Mouse (Mus musculus): Measurements from ENCODE around the gene Frmd4a.

Gene Frmd4a

DNA sequence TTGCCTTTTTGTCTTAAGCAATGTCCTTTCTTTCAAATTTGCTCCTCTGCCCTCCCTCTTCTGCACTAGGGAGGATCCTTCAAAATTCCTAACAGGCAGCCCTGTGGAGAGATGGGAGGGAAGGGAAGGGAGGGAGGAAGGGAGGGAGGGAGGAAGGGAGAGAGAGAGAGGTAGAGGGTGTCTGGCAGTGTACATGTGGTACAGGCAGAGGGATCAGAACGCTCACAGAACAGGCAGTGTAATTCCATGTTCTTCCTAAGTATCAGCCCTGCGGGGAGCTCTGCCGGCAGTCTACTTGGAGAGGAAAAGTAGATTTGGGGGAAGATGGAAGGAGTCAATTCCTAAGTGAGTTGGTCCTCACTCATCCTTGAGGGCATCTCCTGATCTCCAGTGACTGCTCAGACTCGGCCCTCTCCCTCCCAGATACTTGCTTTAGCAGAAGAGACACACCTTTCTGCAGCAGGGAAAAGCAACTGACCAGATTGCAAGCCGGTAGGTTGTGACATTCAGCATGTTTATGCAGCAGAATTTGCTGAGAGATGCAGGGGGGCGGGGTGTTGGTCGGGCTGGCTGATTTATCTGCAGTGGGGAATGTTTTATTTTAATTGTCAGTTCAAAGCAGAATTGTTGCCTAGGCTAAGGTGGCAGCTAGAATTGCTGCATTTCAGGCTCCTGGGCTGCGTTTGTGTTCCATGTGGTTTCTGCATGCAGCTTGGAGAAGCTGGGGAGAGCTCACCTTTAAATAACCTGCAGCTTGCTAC lies at the start of gene Frmd4a:
TSS of gene Frmd4a (plus strand) at position 190 of the 761 bp plus-strand sequence.
- DNase-seq (ENCODE audit: low spot score), result no peak

DNA sequence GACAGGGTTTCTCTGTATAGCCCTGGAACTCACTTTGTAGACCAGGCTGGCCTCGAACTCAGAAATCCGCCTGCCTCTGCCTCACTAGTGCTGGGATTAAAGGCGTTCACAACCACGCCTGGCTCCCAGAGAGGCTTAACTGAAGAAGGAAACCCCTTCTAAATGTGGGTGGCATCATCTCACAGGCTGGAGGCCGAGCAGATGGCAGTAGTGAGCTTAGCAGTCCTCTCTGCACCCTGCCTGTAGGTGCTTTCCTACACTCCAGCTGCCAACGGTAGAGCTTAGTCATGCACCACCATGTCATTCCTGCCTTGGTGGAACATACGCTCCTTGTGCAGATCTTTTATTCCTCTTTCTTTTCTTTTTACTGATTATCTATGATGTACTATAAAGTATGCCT lies 28.6 kb upstream of the Frmd4a start:
- no peak for DNase-seq (ENCODE audit: low spot score)

DNA sequence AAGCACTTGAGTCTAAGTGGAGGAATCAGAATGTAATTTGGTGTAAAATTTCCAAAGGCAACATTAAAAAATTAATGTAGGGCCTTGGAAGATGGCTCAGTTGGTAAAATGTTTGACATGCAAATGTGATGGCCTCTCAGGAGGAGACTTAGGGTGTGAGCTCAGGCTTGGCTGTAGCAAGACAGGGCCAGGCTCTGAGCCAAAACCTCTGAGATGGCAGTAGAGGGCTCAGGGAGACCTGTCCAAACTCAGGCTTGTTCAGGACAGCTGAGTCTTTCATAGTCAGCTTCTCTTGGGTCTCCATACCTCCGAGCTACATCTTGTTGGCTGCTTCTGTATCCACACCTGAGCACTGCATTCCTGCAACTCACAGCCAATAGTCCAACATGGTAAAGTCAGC lies 27.1 kb upstream of the Frmd4a start:
- no peak for DNase-seq (ENCODE audit: low spot score)

DNA sequence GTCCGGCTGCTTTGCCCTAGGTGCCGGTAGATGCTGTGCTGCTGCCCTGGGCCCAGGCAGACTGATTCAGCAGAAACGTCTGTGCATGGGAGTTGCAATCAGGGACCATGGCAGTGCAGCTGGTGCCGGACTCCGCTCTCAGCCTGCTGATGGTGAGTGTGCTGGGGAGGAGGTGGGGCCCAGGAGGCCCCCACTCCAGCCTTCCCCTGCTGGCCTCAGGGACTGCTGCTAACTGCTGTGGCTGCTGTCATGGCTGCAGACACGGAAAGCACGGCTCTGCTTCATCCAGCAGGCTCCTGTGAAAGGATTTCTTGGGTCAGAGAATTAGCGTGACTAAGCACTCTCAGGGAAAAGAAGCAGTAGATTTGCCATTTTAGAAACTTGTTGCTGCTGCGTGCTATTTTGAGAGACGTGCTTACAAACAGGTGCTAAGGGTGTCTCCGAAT lies 937 bp downstream of the Frmd4a start:
- peak; percentile 8 for DNase-seq (ENCODE audit: low spot score)

DNA sequence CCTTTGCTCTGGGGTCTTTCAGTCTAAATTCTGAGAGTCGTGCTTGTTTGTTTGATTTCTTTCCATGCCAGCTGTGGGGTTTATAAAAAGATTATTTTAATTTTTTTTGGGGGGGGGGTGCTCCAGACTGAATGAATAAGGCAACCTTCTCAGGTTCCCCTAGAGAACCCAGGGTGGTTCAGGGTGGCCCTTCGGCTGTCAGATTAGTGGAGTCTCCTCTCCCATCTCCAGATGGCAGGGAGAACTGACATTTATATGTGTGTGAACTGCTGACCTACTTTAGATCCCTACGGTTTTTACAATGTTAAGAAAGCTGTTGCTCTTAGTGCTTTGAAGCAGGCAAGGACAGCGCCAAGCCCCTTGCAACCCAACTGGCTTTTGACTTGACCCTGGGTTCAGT lies 1.4 kb downstream of the Frmd4a start:
- no peak for DNase-seq (ENCODE audit: low spot score)

DNA sequence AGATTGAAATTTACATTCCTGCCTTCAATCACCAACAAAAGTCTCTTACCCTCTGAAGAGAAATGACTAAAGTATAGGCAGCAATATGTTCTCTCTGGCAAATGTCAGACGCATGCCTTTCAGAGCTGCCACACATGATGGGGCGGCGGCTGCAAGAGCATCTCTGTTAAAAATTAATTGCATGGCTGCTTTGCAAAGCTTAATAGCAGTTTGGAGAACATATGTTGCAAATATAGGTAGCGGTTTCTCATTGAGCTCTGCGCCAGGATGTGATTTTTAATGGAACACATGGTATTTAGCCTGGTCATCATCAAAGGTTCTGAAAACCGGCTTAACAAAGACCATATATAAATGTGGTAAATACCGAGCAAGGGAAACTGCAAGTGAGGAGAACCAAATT lies 7.4 kb downstream of the Frmd4a start:
- DNase-seq (ENCODE audit: low spot score), result no peak

DNA sequence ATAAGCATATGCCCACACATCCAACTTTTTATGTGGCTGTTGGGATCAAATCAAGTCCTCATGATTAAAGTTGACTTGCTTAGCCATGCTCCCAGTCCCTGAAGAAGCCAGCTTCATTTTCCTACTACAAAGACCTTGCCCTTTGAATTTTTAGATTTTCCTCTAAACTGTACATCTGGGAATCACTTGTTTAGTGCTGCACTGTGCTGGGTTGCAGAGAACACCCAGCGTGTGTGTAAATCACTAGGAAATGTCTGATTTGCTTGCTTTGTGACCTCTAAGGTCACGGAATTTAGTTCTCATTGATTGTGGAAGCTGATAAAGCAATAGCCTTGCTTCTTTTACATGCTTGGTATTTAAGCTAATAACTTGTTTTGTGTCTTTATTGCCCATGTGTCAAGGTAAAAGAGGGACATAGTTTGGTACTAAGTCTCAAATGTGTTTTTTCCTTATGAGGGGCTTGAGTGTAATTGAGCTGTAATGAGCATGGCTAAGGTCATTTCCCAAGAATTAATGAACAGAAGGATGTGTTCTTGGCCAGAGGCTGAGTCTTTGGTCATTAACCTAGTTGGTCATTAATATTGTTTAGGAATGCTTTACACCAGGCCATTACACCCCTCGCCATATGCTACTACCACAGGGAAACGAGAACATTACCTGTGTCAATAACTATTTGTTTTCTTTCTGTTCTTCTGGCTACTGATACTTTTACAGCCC lies 11.7 kb downstream of the Frmd4a start:
- no peak for DNase-seq (ENCODE audit: low spot score)

DNA sequence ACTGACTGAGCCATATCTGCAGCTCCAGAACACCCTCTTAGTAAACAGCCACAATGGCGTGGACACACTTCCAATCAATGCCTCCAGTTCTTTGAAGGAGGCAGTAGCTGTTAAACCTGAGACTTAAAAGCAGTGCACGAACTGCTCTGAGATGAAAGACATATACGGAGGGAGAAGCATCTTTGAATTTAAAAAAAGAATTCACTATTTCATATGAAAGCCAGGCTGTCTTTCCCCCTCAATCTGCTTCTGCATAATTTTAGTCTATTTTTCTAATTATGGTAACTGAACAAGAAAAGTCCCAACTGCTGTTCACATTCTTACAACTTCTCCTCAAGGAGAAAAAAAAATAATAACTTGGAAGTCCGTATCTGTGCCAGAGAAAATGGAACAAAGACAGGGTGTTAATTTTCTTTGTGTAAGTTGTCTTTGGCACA lies 18.7 kb downstream of the Frmd4a start:
- DNase-seq (ENCODE audit: low spot score), result no peak

DNA sequence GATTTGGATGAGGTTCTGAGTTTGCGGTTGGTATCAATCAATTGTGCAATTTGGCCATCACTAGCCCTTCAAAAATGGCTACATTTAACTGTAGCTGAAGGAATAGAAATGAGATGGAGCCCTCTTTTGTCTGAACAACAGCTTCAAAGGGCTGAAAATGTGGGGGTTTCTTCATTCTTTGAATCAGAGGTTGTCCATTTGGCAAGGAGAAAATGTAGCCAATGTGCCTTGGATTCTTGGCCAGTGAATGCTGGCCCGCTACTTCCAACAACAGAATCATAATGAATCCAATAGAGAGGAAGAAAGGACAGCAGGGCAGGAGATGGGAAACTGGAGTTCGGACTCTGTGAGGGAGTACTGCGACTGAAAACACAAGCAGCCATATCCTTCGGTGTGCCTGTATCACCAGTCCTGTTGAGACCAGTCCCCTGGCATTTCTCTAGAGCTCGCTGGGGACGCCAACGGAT lies 19.2 kb downstream of the Frmd4a start:
- no peak for DNase-seq (ENCODE audit: low spot score)

DNA sequence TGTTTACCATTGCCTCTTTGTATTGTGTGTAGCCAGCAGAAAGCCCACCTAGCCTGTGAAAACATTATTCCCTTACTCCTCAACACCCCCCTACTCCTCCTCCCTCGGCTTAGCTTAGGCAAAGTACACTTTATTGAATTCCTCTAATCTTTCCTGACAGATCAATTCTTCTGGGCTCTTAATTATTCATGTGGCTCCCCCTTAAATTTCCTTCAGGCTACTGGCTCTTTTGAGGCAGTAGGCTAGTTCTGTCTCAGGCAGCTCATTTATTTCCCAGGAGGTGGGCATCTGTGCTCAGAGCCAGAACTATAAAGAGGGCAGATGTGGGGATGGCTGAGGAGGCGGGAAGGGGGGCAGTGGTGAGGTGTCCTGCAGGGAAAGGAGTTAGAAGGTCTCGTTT lies 24.5 kb downstream of the Frmd4a start:
- no peak for DNase-seq (ENCODE audit: low spot score)

DNA sequence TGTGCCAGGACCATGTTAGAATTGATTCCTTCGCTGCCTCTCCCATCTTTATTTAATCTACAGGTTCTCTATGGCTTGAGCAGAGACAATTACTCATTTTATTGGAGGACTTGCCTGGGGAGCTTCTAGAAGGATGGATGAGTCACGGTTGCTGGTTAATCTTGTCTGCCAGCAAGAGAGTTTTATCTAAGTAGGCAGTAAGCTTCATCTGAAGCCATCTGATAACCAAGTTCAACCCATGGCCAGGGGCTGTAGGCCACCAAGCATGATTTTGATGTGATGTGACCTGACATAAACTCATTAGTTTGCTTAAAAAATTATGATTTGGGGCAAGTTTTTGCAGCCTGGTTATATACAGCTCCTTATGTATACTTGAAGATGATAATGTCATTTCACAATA lies 38.0 kb downstream of the Frmd4a start:
- no peak for DNase-seq (ENCODE audit: low spot score)

DNA sequence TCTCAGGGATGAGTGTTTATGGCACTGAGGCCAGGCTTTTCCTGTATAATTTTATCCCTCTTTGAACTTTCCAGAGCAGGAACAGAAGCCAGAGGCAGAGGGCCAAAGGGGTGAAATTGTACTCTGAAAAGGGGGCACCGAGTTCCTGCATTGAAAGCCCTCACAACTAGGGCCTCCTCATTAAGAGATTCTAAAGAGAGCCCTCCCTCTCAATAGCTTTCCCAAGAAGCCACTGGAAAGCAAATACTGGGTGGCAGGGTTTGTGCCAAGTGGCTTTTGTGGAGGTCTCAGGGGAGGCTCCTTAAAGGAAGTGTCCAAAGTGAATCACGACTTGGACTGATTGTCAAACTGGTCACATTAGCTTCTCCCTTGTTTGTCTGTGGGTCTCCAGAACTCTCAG lies 43.2 kb downstream of the Frmd4a start:
- no peak for DNase-seq (ENCODE audit: low spot score)

DNA sequence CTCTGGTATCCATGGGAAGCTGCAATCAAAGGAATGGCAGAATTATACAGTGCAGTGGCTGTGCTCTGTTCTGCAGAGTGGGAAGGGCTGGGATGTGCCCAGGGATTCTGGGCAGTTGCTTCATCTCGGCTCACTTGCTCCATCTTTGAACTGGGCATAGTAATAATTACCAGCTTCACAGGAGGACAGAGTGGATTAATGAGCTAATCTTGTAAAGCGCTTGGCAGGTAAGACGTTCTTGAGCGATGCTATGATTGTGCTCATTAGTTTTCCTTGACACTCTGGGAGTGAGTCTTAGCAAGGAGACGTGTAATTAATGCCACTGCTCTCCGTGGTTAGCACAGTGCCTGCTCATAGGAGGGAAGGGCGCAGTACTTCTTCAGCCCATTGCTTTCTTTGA lies 54.3 kb downstream of the Frmd4a start:
- DNase-seq (ENCODE audit: low spot score), result no peak

DNA sequence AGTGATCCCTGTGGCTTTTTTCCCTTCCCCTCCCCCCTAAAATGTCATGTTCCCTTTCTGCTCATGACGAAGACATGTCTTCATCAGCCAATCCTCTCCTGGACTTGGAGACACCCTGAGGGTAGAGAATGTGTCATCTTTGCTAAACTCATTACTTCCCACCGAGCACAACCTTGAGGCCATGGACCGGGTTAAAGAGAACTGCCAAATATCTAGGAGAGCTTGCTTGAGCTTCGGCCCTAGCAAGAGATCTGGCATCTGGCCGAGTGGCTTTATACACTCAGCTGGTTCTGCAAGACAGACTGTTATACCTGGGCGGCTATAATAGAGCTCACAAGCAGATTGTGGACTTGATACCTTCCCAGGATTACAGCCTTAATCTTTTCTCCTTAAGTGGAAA lies 66.4 kb downstream of the Frmd4a start:
- peak; percentile 9 for DNase-seq (ENCODE audit: low spot score)

DNA sequence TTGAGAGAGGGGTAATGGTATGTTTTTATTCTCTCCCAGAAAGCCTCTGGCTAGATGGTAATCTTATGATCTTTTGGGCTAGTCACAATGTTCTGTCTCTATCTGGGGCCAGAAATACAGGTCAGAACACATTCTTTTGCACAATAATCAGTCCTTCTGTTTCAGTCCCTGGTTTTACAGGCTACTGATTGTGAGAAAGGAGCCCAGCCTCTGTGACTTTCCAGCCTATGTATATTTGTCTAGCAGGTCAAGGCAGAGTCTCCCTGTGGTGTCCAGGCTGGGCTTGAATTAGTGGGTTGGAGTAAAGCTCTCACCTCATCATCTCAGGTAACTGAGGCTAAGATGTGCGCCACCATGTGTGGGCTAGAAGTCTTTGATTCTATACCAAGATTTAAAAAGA lies 80.1 kb downstream of the Frmd4a start:
- no peak for DNase-seq (ENCODE audit: low spot score)

DNA sequence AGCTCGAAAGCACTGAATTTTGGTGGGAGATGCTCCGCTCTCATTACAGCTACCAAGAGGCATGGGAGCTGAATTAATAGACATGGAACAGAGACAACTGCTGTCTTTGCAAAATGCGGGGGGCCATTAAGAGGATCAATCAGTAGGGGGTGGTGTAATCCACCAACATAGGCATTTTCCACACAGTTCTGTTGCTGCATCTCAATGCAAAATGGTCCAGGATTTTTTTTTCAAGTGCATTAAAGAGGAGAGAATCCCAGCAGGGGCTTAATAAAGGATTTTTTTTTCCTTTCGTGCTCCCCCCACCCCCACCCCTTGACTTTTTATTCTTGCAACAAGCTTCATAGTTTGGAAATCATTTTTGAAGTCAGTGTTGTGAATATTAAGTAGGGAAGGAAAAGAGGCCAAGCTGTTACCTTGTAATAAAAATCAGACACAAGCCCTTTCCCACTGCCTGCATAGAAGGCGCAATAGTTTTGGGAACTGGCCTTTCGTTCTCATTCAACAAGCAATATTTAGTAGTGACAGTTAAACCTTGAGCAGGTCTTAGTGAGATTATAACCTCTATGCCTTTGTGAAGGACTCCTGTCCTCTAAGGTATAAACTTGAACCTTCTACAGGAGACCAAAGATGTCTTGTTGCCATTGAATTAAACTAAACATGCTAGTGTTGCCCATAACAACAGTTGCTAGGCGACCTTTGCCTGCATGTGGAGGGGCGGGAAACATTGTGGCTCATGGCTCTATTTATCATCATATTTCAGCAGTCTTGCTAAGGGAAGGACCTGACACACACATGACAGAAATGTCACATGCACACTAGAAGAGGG lies 81.6 kb downstream of the Frmd4a start:
- no peak for DNase-seq (ENCODE audit: low spot score)

DNA sequence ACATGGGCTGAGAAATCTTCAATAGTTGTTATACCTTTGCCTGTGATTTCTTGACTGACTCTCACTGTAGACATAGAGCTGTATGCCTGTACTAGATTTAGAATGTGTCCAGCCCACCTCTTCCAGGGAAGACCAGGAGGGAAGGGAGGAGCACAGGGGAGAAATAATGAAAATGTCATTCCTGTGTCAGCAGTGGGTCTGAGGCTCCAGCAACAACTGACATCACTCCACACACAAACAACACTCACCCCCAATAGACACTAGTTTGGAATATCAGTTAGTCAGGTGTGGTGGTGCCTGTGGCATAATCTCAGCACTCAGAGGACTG lies 82.2 kb downstream of the Frmd4a start:
- no peak for DNase-seq (ENCODE audit: low spot score)

DNA sequence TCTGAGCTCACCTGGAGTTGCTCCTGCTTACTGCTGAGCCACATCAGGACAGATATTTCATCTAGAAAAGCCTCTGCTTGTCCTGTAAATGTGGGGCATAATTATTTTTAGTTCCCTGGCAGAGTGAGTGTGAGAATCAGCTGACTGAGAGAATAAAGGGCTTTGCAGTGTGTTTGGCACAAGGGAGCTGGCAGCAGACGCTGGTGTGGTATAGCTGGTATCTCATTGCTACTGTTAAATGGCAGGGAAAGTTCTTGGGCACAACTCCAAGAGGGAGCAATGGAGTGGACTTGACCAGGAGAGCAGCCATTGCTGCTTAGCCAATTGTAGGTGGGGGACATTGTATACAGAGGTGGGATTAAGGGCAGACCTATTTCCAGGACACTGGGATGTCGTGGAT lies 83.9 kb downstream of the Frmd4a start:
- DNase-seq (ENCODE audit: low spot score), result no peak

DNA sequence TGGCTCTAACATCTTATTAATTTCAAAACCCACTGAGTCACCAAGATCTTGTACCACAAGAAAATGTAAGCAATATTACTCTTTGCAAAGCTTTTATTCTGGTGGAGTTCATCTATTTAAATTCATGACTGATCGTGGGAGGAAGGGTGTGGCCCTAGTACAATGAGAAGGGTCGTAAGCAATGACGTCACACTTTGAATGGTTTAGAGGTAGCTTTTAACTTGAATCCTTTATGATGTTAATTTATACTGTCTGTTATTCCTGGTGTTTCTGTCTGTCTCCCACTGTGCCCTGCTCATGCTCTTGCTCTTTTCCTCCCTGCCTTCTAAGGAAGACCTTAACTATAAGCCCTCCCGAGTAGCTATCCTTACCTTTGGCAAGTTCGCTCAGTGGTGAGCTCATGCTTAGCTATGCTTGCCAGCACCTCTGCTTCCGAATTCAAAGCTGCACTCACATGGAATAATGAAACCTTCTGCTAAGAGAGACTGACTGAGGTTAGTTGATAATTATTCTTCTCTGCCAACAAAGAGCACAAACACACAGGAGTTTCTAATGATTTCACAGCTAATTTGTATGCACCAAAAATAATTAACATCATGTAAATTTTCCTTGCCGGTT lies 95.9 kb downstream of the Frmd4a start:
- DNase-seq (ENCODE audit: low spot score), result no peak

DNA sequence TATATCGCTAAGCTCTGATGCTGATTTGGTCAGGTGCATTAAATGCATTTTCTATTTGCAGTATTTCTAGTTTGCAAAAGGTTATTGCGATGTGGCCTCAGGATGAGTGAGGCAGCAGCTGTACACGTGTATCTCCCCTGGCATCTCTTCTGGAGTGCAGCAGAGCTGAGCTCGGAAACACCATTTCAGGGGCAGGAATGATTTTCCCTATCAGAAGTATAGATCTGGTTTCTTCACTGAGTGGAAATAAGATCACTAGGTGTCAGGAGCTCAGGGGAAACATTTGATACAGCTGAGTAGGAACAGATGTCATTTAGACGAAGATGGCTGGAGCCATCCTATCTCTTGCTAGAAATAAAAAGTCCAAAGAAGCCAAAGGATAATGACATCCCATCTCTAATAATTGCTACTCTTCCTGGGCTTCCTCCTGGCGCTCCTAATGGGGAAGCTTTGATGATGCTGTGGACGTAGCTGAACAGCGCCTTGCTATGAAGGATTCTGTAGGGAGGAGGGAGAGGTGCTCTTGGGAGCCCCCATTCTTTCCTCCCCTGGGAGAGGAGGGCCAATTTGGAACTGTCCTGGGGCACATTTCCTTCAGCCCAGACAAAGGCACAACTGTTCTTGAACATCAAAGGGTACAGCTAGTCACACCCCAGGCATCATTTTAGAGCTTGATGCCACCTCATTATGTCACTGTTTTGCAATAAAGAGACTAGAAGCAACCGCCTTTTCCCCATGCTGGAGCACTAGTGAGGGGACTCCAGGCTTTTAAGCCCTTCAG lies 102.4 kb downstream of the Frmd4a start:
- DNase-seq (ENCODE audit: low spot score), result no peak

DNA sequence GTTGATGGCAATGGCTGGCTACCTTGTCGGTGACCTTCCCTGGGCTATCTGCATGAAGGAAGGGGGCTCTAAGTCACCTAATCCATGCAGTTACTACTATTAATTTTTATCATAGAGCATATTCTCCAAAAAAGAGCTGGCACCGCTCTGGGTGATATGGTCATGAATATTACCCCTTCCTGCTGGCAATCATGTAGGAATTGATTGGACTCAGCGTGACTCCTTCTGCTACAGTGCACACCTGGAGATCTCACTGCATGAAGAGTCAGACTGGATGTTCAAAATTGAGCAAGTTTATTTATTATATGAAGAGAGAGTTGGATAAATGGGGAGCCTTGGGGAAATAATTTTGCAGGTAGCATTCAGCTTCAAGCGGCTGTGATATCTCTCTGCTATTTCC lies 113.7 kb downstream of the Frmd4a start:
- DNase-seq (ENCODE audit: low spot score), result no peak

DNA sequence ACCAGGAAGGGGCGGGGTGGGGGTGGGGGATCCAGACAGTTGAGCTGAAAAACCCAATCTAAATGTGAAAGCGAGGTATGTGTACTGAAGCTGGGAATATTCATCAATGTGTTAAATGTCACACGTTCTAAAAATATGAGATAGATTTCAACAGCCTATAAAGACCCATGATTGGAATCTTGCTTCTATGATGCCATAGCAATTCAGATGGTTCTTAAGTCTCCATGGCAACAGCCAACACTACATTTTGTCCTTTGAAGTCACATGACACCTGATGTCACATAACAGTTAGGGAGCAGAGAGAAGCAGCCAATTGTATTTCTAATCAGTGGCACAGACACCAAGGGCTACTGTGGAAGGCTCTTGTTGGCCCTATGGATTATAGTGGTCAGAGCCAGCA lies 120.0 kb downstream of the Frmd4a start:
- no peak for DNase-seq (ENCODE audit: low spot score)

Measured in testis, postnatal 14 days (tissue).